Mouse (Mus musculus) layer of hippocampus, adult 18-20 months (tissue): ENCODE measurements around the gene Ccdc151. TPM values are rescaled to one million over a fixed set of nuclear protein-coding genes. Genes with fewer than 3 reads are reported as not detected.

Experiments used
- DNase-seq, 2 experiments: peaks; one replicate each; pipeline ENCODE4 v3.0.0; 2022; ENCODE audit warnings: low spot score in 2 of 2
- total RNA-seq, 2 experiments: library from RNA; stranded (reverse); gene quantifications; 2 replicates each; pipeline ENCODE4 v1.2.3; 2021

The Ccdc151 gene
- total RNA-seq, 2 experiments from 2014 or later, result 8.6 to 8.9 TPM

DNA sequence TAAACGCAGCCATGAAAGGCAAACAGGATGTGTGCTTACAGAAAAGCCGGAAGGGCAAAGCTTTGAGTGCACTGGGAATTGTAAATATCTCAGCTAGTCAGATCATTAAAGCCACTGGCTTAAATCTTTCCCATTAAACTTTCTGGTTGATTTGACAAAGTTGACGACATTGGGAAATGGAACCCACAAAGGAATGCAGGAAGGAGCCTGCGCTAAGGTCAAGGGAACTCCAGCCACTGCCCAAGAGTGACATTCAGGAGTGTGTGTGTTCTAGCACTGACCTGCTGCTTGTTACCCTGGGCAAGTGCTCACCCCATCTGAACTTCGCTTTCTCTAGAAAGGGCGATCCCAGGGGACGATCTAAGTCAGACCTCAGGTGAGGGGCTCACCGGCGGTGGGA is 42.3 kb downstream of the Ccdc151 start:
- no peak for DNase-seq

- DNase-seq, result no peak
Measured at GRCm38 (mm10) chr9:21959244-21959643, 43.2 kb downstream of the Ccdc151 start.

DNA sequence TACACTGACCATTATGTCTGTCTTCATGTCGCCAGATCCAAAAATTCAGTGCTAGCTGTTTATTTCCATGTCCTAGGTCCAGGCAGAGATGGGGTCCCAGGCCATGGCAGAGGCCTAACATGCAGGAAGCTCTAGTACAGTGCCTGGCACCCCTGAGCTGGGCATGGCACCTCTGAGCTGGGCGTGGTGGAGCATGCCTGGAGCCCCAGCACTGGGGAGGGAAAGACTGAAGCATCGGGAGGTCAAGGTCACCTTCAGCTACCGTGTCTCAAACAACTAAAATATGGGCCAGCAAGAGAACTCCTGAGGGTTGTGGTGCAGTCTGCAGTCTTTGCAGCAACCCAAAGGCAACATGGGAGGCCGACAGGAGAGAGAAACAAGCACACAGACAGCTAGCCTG is 44.1 kb downstream of the Ccdc151 start:
- DNase-seq, result no peak

- peak; percentile 99 to 100 for DNase-seq
Measured at GRCm38 (mm10) chr9:21955570-21956281, 46.7 kb downstream of the Ccdc151 start, which contains the start of gene Swsap1. TSS of gene Swsap1 (plus strand) at chr9:21955755.

DNA sequence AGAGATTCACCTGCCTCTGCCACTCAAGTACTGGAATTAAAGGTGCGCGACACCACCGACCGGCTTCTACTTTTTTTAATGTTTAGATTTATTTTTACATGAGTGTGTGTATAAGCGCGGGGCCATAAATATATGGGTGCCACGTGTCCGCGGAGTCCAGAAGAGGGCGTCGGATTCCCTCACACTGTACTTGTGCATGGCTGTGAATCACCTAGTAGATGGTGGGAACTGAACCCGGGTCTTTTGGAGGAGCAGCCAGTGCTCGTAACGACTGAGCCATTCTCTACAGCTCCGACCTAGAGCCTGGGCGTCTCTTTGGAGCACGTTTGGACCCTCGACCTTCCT is 47.2 kb downstream of the Ccdc151 start:
- no peak for DNase-seq

- DNase-seq, result no peak
Measured at GRCm38 (mm10) chr9:21954635-21955034, 47.8 kb downstream of the Ccdc151 start.

DNA sequence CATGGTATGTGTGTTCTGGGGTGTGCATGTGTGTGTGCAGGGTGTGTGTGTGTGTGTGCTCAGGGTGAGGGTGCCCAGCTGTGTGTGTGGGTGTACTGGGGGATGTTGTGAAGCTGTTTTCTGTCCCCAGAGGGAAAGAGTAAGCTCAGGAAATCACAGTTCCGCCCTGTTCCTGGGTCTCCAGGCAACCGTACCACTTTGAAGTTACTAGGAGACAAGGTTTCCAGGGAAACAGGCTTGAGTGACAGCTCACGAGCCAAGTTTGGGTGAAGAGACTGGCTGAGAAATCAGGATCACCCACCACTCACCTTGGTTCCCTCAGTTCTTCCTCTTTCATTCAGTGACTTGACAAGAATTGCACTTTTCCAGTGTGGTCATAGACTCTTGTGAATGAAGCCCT is 48.8 kb downstream of the Ccdc151 start:
- DNase-seq, result peak; percentile 69 to 76

DNA sequence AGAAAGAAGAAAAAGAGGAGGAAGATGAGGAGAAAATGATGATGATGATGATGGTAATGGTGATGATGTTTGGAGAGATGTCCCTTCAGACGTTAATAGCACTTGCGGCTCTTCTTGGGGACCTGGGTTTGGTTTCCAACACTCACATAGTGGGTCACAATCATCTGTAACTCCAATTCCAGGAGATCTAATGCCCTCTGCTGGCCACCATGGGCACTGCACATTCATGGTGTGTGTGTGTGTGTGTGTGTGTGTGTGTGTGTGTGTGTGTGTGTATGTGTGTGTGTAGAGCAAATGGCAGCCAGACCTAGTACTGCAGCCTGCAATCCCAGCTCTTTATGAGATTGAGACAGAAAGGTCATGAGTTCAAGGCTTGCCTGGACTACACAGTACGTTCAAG is 50.5 kb downstream of the Ccdc151 start:
- no peak for DNase-seq

GRCm38 (mm10) chr9:21950322-21950721 is 52.1 kb downstream of the Ccdc151 start:
- no peak for DNase-seq

- DNase-seq, result peak in 1 of 2 experiments; percentile 64
Measured at GRCm38 (mm10) chr9:21948790-21949189, 53.6 kb downstream of the Ccdc151 start.

- no peak for DNase-seq
Measured at GRCm38 (mm10) chr9:21948146-21948545, 54.3 kb downstream of the Ccdc151 start.

DNA sequence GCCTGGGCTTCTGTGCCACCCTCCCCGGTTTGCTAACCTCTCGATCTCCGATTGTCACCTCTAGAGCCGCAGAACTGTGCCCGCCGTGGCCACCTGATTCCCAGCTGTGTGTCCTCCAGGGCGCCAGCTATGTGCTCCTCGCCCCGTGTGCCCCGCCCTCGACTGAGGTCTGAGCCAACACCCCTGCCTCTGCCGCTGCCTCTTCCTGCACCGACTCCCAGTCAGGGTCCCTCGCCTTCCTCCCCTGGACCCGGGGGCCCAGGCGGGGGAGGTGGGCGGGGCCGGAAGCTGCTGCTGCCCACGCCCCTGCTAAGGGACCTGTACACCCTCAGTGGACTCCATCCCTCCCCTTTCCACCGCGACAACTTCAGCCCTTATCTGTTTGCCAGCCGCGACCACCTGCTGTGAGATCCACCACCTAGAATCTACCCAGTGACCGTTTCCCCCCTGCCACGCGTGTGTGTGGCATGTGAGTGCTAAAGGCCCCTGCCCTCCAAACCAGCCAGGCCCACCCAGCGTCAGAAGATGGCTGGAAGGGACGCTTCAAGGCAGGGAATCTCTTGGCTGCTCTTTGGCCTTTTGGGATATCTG is 54.8 kb downstream of the Ccdc151 start:
- DNase-seq, result no peak

DNA sequence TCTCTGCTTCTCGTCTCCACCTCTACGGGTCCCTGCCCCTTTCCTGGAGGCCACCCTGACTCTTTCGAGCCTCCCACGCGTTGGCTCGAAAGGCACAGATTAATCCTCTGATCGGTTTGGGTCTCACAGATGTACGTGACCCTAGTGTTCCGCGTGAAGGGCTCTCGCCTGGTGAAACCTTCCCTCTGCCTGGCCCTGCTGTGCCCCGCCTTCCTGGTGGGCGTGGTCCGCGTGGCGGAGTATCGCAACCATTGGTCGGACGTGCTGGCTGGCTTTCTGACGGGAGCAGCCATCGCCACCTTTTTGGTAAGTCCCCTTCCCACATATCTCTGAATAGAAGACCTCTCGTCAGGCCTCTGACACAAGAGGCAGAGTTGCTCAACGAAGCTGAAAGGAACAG is 58.2 kb downstream of the Ccdc151 start:
- no peak for DNase-seq

DNA sequence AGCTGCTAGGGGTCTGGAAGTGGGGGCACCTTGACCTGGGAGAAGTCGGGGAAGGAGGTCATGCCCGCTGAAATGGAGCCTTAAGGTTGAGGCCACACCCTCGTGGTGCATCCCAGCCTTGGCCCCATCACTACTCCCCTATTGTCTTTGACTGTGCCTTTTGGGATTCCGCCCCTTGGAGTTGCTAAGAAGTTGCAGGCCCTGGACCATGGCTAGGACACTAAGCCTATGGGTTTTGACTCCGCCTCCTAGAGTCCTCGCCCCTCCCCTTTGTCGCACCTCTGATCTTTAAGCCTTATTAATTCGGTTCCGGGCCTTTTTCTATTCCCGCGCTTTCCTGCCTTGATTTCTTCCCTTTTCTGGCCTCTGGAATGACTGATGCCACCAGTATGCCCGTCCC is 58.8 kb downstream of the Ccdc151 start:
- no peak for DNase-seq

DNA sequence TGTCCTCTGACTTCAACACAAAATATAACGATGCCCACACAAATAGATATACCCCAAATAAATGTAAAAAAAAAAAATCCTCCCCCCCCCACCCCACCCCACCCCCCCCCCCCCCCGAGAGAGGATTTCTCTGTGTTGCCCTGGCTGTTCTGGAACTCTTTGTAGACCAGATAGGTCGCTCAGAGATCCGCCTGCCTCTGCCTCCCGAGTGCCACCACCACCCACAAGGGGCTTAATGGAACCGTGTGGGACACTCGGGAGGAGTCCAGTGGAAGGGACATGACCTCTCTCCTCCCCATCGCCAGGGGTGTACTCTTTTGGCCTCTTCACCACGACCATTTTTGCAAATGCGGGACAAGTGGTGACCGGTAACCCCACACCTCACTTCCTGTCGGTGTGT is 59.4 kb downstream of the Ccdc151 start:
- DNase-seq, result no peak

Other genes with a start within 250 kb of the Ccdc151 start
- gene Spc24, start 242.3 kb downstream of the Ccdc151 start, total RNA-seq, result 1 to 10 TPM; 1.9 to 2.7 TPM
- gene Kank2, start 203.9 kb downstream of the Ccdc151 start, total RNA-seq, result 1 to 10 TPM; 7.4 to 7.6 TPM
- gene Angptl8, start 167.1 kb downstream of the Ccdc151 start, total RNA-seq, result not detected
- 10 to 100 TPM; 11.3 to 13.1 TPM for gene Dock6, start 150.0 kb downstream of the Ccdc151 start, total RNA-seq
- gene Rab3d, start 84.4 kb downstream of the Ccdc151 start, total RNA-seq, result 10 to 100 TPM; 17.7 to 19.3 TPM
- 10 to 100 TPM; 16.3 to 16.5 TPM for gene Ccdc159, start 75.2 kb downstream of the Ccdc151 start, total RNA-seq
- gene Tmem205, start 75.1 kb downstream of the Ccdc151 start, total RNA-seq, result 10 to 100 TPM; 40.2 to 42.2 TPM
- 100 to 1,000 TPM; 273 to 278 TPM for gene Plppr2, start 65.6 kb downstream of the Ccdc151 start, total RNA-seq
- 10 to 100 TPM; 13.3 to 13.7 TPM for gene Swsap1, start 46.9 kb downstream of the Ccdc151 start, total RNA-seq
- 1 to 10 TPM; 9.0 to 9.1 TPM for gene Epor, start 39.1 kb downstream of the Ccdc151 start, total RNA-seq
- gene Rgl3, start 13.2 kb downstream of the Ccdc151 start, total RNA-seq, result 1 to 10 TPM; 2.2 to 2.6 TPM
- 100 to 1,000 TPM; 106 to 115 TPM for gene Prkcsh, start 172 bp upstream of the Ccdc151 start, total RNA-seq
- gene Elavl3, start 49.4 kb upstream of the Ccdc151 start, total RNA-seq, result 100 to 1,000 TPM; 168 to 172 TPM
- gene Gm49318, start 68.6 kb upstream of the Ccdc151 start, total RNA-seq, result 1 to 10 TPM; 2.0 to 4.4 TPM
- 10 to 100 TPM; 20.8 to 21.7 TPM for gene Zfp653, start 68.7 kb upstream of the Ccdc151 start, total RNA-seq
- gene Ecsit, start 82.8 kb upstream of the Ccdc151 start, total RNA-seq, result 10 to 100 TPM; 49.8 to 51.3 TPM
- gene Cnn1, start 96.6 kb upstream of the Ccdc151 start, total RNA-seq, result under 1 TPM in 1 of 2 experiments, not detected in 1; 0.53 TPM
- 10 to 100 TPM; 56.4 to 58.4 TPM for gene Elof1, start 114.5 kb upstream of the Ccdc151 start, total RNA-seq
- under 1 TPM; 0.41 to 0.84 TPM for gene Acp5, start 133.1 kb upstream of the Ccdc151 start, total RNA-seq
- 10 to 100 TPM; 45.4 to 48.3 TPM for gene Pigyl, start 154.2 kb upstream of the Ccdc151 start, total RNA-seq
- not detected for gene Zfp872, start 185.5 kb upstream of the Ccdc151 start, total RNA-seq
- gene Zfp809, start 223.1 kb upstream of the Ccdc151 start, total RNA-seq, result 10 to 100 TPM; 24.9 to 25.5 TPM